Mouse (Mus musculus) midbrain, embryonic 14.5 days (tissue): Measurements from ENCODE around the gene Snx1. TPM values are rescaled to one million over a fixed set of nuclear protein-coding genes. Genes with fewer than 3 reads are reported as not detected.
A peak's percentile ranks its signal among the peaks of the same experiment; 100 is the strongest.

Experiments used
- ATAC-seq: fragments of 200-750 bp; cut with Nextera tagmentation; 2 replicates; pipeline ENCODE4 v1.8.0; 2017; ENCODE audit warnings: moderate number of reproducible peaks, moderate library complexity; ENCODE audit not compliant: low FRiP score, low TSS enrichment
- DNase-seq: peaks from one replicate; pipeline ENCODE4 v3.0.0-alpha.2; 2015
- H3K27ac ChIP-seq: fragments of 300-500 bp; sonication (generic); replicated peaks from 2 replicates; pipeline ENCODE4 v1.5.1; 2014; ENCODE audit warnings: mild to moderate bottlenecking, low read depth, low read length, moderate library complexity
- H3K27me3 ChIP-seq: fragments of 300-500 bp; sonication (generic); 2 replicates; pipeline ENCODE4 v1.6.1; 2014; ENCODE audit warnings: low read length, control low read depth, mixed read lengths; ENCODE audit not compliant: control insufficient read depth, insufficient read depth
- H3K36me3 ChIP-seq: fragments of 300-500 bp; sonication (generic); 2 replicates; pipeline ENCODE4 v1.6.1; 2014; ENCODE audit warnings: low read length, control low read depth; ENCODE audit not compliant: control insufficient read depth, insufficient read depth
- H3K4me1 ChIP-seq: fragments of 300-500 bp; sonication (generic); 2 replicates; pipeline ENCODE4 v1.6.1; 2014; ENCODE audit warnings: mild to moderate bottlenecking, antibody characterized with exemption, low read length, control low read depth; ENCODE audit not compliant: control insufficient read depth, insufficient read depth
- H3K4me2 ChIP-seq: fragments of 300-500 bp; sonication (generic); 2 replicates; pipeline ENCODE4 v1.6.1; 2014; ENCODE audit warnings: mild to moderate bottlenecking, low read length, moderate library complexity
- H3K4me3 ChIP-seq: fragments of 300-500 bp; sonication (generic); replicated peaks from 2 replicates; pipeline ENCODE4 v1.5.1; 2014; ENCODE audit warnings: low read depth, low read length
- H3K9ac ChIP-seq: fragments of 300-500 bp; sonication (generic); replicated peaks from 2 replicates; pipeline ENCODE4 v1.6.1; 2014; ENCODE audit warnings: mild to moderate bottlenecking, low read length, moderate library complexity
- H3K9me3 ChIP-seq: fragments of 300-500 bp; sonication (generic); 2 replicates; pipeline ENCODE4 v1.6.1; 2016; ENCODE audit warnings: low read length, control low read depth, mixed read lengths; ENCODE audit not compliant: control insufficient read depth
- WGBS: fragments of 180-500 bp; shearing (Covaris S2); extraction: QIAGEN DNeasy Blood & Tissue Kit; methylation state at CpG from one replicate; pipeline ENCODE4 v1.1.7; 2014; 5-methylcytosine and 5-hydroxymethylcytosine counted together
- polyA plus RNA-seq: library from polyadenylated mRNA; unstranded; fragments of >200 nt; fragmentation: Nextera tagmentation; extraction: Ambion mirVana; gene quantifications from 2 replicates; pipeline ENCODE4 v1.2.1, GENCODE M21; 2014

Snx1 gene
- polyA plus RNA-seq, 1 experiment from 2014 or later, result 87.9 TPM

- Histone ChIP-seq H3K27me3 (peaks cover 18% of the 10 kb centered on the region), H3K9ac (no peak overlapping the region), H3K27ac (no peak overlapping the region), H3K9me3 (no peaks in the 10 kb centered on the region), H3K4me1 (no peaks in the 10 kb centered on the region), H3K4me2 (no peak overlapping the region), H3K4me3 (no peak overlapping the region), H3K36me3 (no peaks in the 10 kb centered on the region)
- WGBS, result 94% methylated on average over 2 of the region's 2 CpGs
- DNase-seq, result no peak
- ATAC-seq, result no peak
These were observed 33.8 kb upstream of the Snx1 start for GRCm38 (mm10) chr9:66160155-66160554.

GRCm38 (mm10) chr9:66158885-66159430 is 32.6 kb upstream of the Snx1 start:
- peaks cover 18% of the 10 kb centered on the region for H3K27me3 ChIP-seq
- no peak overlapping the region for H3K4me2 ChIP-seq
- no peak overlapping the region for H3K27ac ChIP-seq
- no peak overlapping the region for H3K9ac ChIP-seq
- no peaks in the 10 kb centered on the region for H3K36me3 ChIP-seq
- H3K4me1 ChIP-seq, result no peaks in the 10 kb centered on the region
- DNase-seq (no peak), ATAC-seq (no peak)
- 84% methylated on average over 6 of the region's 6 CpGs for WGBS
- H3K4me3 ChIP-seq, result no peak overlapping the region
- H3K9me3 ChIP-seq, result no peaks in the 10 kb centered on the region

- DNase-seq, result peak; percentile 77
- peaks cover 18% of the 10 kb centered on the region for H3K27me3 ChIP-seq
- no peak within 1 kb of the TSS for H3K27ac ChIP-seq
- H3K36me3 ChIP-seq, result no peaks in the 10 kb centered on the region
- peak within 1 kb of the TSS; percentile 28 for H3K4me3 ChIP-seq
- WGBS, result 4% methylated on average over 58 of the region's 58 CpGs
- no peak for ATAC-seq
- H3K4me1 ChIP-seq, result no peaks in the 10 kb centered on the region
- H3K9me3 ChIP-seq, result no peaks in the 10 kb centered on the region
- peak within 1 kb of the TSS; percentile 50 for H3K4me2 ChIP-seq
- H3K9ac ChIP-seq, result no peak within 1 kb of the TSS
These were observed 31.8 kb upstream of the Snx1 start, which contains the start of gene Dapk2 for GRCm38 (mm10) chr9:66157958-66158830. Gene Dapk2 (plus strand): TSS chr9:66158223.

GRCm38 (mm10) chr9:66155534-66155933 is 29.1 kb upstream of the Snx1 start:
- no peak for ATAC-seq
- DNase-seq, result no peak
- H3K4me1 ChIP-seq, result no peaks in the 10 kb centered on the region
- no peaks in the 10 kb centered on the region for H3K9me3 ChIP-seq
- no peak overlapping the region for H3K4me2 ChIP-seq
- no peak overlapping the region for H3K27ac ChIP-seq
- 74% methylated on average over 1 of the region's 1 CpGs for WGBS
- no peak overlapping the region for H3K9ac ChIP-seq
- no peaks in the 10 kb centered on the region for H3K36me3 ChIP-seq
- peaks cover 18% of the 10 kb centered on the region for H3K27me3 ChIP-seq
- H3K4me3 ChIP-seq, result no peak overlapping the region

GRCm38 (mm10) chr9:66154013-66154412 is 27.6 kb upstream of the Snx1 start:
- WGBS, result 94% methylated on average over 9 of the region's 9 CpGs
- Histone ChIP-seq H3K27me3 (peaks cover 13% of the 10 kb centered on the region), H3K27ac (no peak overlapping the region), H3K4me3 (no peak overlapping the region), H3K9ac (no peak overlapping the region), H3K36me3 (no peaks in the 10 kb centered on the region), H3K4me1 (no peaks in the 10 kb centered on the region), H3K4me2 (no peak overlapping the region), H3K9me3 (no peaks in the 10 kb centered on the region)
- no peak for DNase-seq
- ATAC-seq, result no peak

- ATAC-seq (no peak), DNase-seq (no peak)
- H3K27ac ChIP-seq, result no peak overlapping the region
- H3K9me3 ChIP-seq, result no peaks in the 10 kb centered on the region
- H3K27me3 ChIP-seq, result peaks cover 9% of the 10 kb centered on the region
- no peak overlapping the region for H3K9ac ChIP-seq
- H3K4me2 ChIP-seq, result no peak overlapping the region
- 90% methylated on average over 6 of the region's 6 CpGs for WGBS
- H3K4me3 ChIP-seq, result no peak overlapping the region
- H3K36me3 ChIP-seq, result no peaks in the 10 kb centered on the region
- no peaks in the 10 kb centered on the region for H3K4me1 ChIP-seq
These were observed 27.2 kb upstream of the Snx1 start for GRCm38 (mm10) chr9:66153594-66153993.

GRCm38 (mm10) chr9:66152011-66152410 is 25.6 kb upstream of the Snx1 start:
- ATAC-seq, result no peak
- 75% methylated on average over 9 of the region's 9 CpGs for WGBS
- no peaks in the 10 kb centered on the region for H3K9me3 ChIP-seq
- no peaks in the 10 kb centered on the region for H3K27me3 ChIP-seq
- H3K27ac ChIP-seq, result no peak overlapping the region
- H3K9ac ChIP-seq, result no peak overlapping the region
- no peak for DNase-seq
- H3K4me1 ChIP-seq, result no peaks in the 10 kb centered on the region
- no peak overlapping the region for H3K4me3 ChIP-seq
- no peak overlapping the region for H3K4me2 ChIP-seq
- H3K36me3 ChIP-seq, result no peaks in the 10 kb centered on the region

GRCm38 (mm10) chr9:66146141-66146540 is 19.8 kb upstream of the Snx1 start:
- H3K27ac ChIP-seq, result no peak overlapping the region
- H3K4me3 ChIP-seq, result no peak overlapping the region
- no peak for DNase-seq
- no peak for ATAC-seq
- H3K36me3 ChIP-seq, result no peaks in the 10 kb centered on the region
- no peak overlapping the region for H3K4me2 ChIP-seq
- no peak overlapping the region for H3K9ac ChIP-seq
- no peaks in the 10 kb centered on the region for H3K9me3 ChIP-seq
- no peaks in the 10 kb centered on the region for H3K27me3 ChIP-seq
- no peaks in the 10 kb centered on the region for H3K4me1 ChIP-seq

GRCm38 (mm10) chr9:66144248-66144647 is 17.9 kb upstream of the Snx1 start:
- no peak overlapping the region for H3K27ac ChIP-seq
- ATAC-seq (no peak; the same call in 1 of the 2 replicates), DNase-seq (peak; percentile 93)
- H3K27me3 ChIP-seq, result no peaks in the 10 kb centered on the region
- H3K36me3 ChIP-seq, result peaks cover 15% of the 10 kb centered on the region
- H3K9me3 ChIP-seq, result no peaks in the 10 kb centered on the region
- no peaks in the 10 kb centered on the region for H3K4me1 ChIP-seq
- H3K4me2 ChIP-seq, result no peak overlapping the region
- H3K4me3 ChIP-seq, result no peak overlapping the region
- WGBS, result 6% methylated on average over 6 of the region's 6 CpGs
- H3K9ac ChIP-seq, result no peak overlapping the region
